ENCODE assay signal across 14 mouse cellular contexts in the genomic region with DNA sequence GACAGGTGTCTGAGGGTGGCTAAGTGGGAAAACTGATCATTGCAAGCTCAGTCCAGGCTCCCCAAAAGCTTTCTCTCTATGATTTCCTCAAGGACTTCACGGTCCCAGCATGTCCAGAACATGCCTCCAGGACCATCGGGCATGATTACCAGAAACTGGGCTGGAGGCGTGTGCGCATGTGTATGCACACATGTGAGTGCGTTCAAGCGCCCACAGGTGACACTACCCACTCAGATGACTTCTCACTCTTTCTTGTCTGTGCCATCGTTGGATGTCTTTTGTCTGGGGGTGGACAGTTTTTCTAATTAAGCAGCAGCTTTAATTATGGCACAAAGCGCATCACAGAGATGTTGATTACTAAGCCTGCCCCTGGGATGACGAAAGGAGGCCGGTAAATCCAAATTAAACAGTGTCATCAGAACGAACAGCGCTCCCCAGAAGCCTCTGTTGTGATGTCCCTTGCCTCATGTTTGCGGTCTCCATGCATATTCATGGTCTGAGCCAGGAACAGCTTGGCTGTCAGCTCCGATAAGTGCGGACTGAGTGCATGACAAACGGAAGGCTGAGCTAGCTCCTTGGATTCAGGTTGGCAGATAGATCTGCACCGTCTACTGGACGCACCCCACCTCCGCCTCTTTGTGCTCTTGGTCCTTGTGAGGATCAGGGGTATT. TPM values are rescaled to one million over a fixed set of nuclear protein-coding genes. Genes with fewer than 3 reads are reported as not detected.
DNase-seq lines count a peak whose midpoint lies in the region; ATAC-seq and TF ChIP-seq lines count a peak whose summit lies in the region.
"Had no signal": no experiment of that assay in that cellular context is flagged by ENCODE, and none has a peak within 500 bp of the region (broad histone marks: within the 10 kb centered on the region; RNA-seq: fewer than 3 reads in every experiment).

No protein-coding gene starts in this region.

- WGBS in forebrain, embryonic 13.5 days, result 66% methylated on average over 19 of the region's 19 CpGs
- WGBS in forebrain, embryonic 10.5 days, result 90% methylated on average over 19 of the region's 19 CpGs
- 45% methylated on average over 19 of the region's 19 CpGs for WGBS in hindbrain, postnatal 0 days
- WGBS in kidney, adult 2 months, result 86% methylated on average over 19 of the region's 19 CpGs

- no peak overlapping the region for H3K4me2 ChIP-seq in forebrain, embryonic 13.5 days
- H3K4me2 ChIP-seq in hindbrain, postnatal 0 days (ENCODE audit: low read depth, low read length), result no peak overlapping the region
- H3K4me2 ChIP-seq: embryonic facial prominence, embryonic 12.5 days; limb, embryonic 15.5 days; lung, embryonic 14.5 days had no signal

- no peak overlapping the region for H3K4me3 ChIP-seq in forebrain, embryonic 13.5 days
- H3K4me3 ChIP-seq in forebrain, embryonic 10.5 days, result no peak overlapping the region
- no peak overlapping the region for H3K4me3 ChIP-seq in hindbrain, postnatal 0 days (ENCODE audit: low read length)
- H3K4me3 ChIP-seq in kidney, adult 2 months (ENCODE audit: insufficient read depth, low read depth, low read length), result no peak overlapping the region
- H3K4me3 ChIP-seq: embryonic facial prominence, embryonic 12.5 days; limb, embryonic 15.5 days had no signal

- H3K36me3 ChIP-seq in forebrain, embryonic 13.5 days (ENCODE audit: poor library complexity, severe bottlenecking), result no peaks in the 10 kb centered on the region
- H3K36me3 ChIP-seq in forebrain, embryonic 10.5 days (replicated peaks), result no peaks in the 10 kb centered on the region
- no peaks in the 10 kb centered on the region for H3K36me3 ChIP-seq in hindbrain, postnatal 0 days (ENCODE audit: insufficient read depth, low read length)
- H3K36me3 ChIP-seq in kidney, adult 2 months (ENCODE audit: control insufficient read depth, insufficient read depth, low read length), result no peaks in the 10 kb centered on the region
- H3K36me3 ChIP-seq: embryonic facial prominence, embryonic 12.5 days; limb, embryonic 15.5 days had no signal

- no peak for TF ChIP-seq POLR2A in kidney, adult 2 months (IDR thresholded peaks at IDR 0.05; ENCODE audit: low read depth, low read length)

- no peak for TF ChIP-seq CTCF in hindbrain, postnatal 0 days (IDR thresholded peaks at IDR 0.05; ENCODE audit: low read depth)
- no peak for TF ChIP-seq CTCF in kidney, adult 2 months (conservative IDR thresholded peaks at IDR 0.05; ENCODE audit: insufficient read depth, insufficient read length, low read depth, low read length)

- no peak overlapping the region for H3K9ac ChIP-seq in forebrain, embryonic 13.5 days
- no peak overlapping the region for H3K9ac ChIP-seq in hindbrain, postnatal 0 days (replicated peaks; ENCODE audit: low read length)
- H3K9ac ChIP-seq: embryonic facial prominence, embryonic 12.5 days; limb, embryonic 15.5 days; lung, embryonic 14.5 days had no signal

- H3K4me1 ChIP-seq in forebrain, embryonic 13.5 days, result no peaks in the 10 kb centered on the region
- no peaks in the 10 kb centered on the region for H3K4me1 ChIP-seq in forebrain, embryonic 10.5 days
- 0 out of 2 replicates have a peak, but pooled peaks cover 10% of the 10 kb centered on the region for H3K4me1 ChIP-seq in hindbrain, postnatal 0 days (ENCODE audit: insufficient read depth, low read length)
- no peaks in the 10 kb centered on the region for H3K4me1 ChIP-seq in kidney, adult 2 months (ENCODE audit: control insufficient read depth, insufficient read depth, low read length)
- H3K4me1 ChIP-seq: embryonic facial prominence, embryonic 12.5 days; limb, embryonic 15.5 days had no signal

- H3K27ac ChIP-seq in forebrain, embryonic 13.5 days, result no peak overlapping the region
- no peak overlapping the region for H3K27ac ChIP-seq in forebrain, embryonic 10.5 days
- H3K27ac ChIP-seq in hindbrain, postnatal 0 days, result peak overlapping the region; percentile 26; the same call in 1 of the 2 replicates
- H3K27ac ChIP-seq in kidney, adult 2 months (ENCODE audit: insufficient read depth, low read depth, low read length), result no peak overlapping the region
- H3K27ac ChIP-seq: embryonic facial prominence, embryonic 12.5 days; limb, embryonic 15.5 days had no signal

- no peaks in the 10 kb centered on the region for H3K27me3 ChIP-seq in forebrain, embryonic 13.5 days
- no peaks in the 10 kb centered on the region; the same call in 1 of the 2 replicates for H3K27me3 ChIP-seq in forebrain, embryonic 10.5 days (ENCODE audit: poor library complexity, severe bottlenecking)
- no peaks in the 10 kb centered on the region for H3K27me3 ChIP-seq in hindbrain, postnatal 0 days (ENCODE audit: insufficient read depth, low read length)
- H3K27me3 ChIP-seq in kidney, adult 2 months (replicated peaks; ENCODE audit: control insufficient read depth, insufficient read depth, low read length), result no peaks in the 10 kb centered on the region
- H3K27me3 ChIP-seq: limb, embryonic 15.5 days had no signal

- no peak for DNase-seq in forebrain, embryonic 10.5 days (ENCODE audit: extremely low spot score, low spot score)
- DNase-seq in right cerebral cortex, adult 18-20 months, result peak; percentile 56
- DNase-seq in right cerebral cortex, postnatal 25 days, result no peak
- peak; percentile 58 for DNase-seq in hindbrain, postnatal 0 days (ENCODE audit: low spot score)
- no peak for DNase-seq in lung, postnatal 10 days
- no peak for DNase-seq in kidney, adult 2 months
- DNase-seq: heart, adult 18-20 months; kidney, adult 8-10 months; layer of hippocampus, postnatal 36 days; lung, embryonic 14.5 days had no signal

- H3K9me3 ChIP-seq in forebrain, embryonic 13.5 days (replicated peaks), result no peaks in the 10 kb centered on the region
- H3K9me3 ChIP-seq in forebrain, embryonic 10.5 days, result no peaks in the 10 kb centered on the region
- no peaks in the 10 kb centered on the region for H3K9me3 ChIP-seq in hindbrain, postnatal 0 days (ENCODE audit: low read length)
- H3K9me3 ChIP-seq: embryonic facial prominence, embryonic 12.5 days; limb, embryonic 15.5 days had no signal

- 0 out of 2 replicates have a peak, but pooled peaks have one; percentile 24 for ATAC-seq in forebrain, embryonic 13.5 days
- peak; percentile 66 for ATAC-seq in hindbrain, postnatal 0 days

RNA-seq across cellular contexts. Expression of a gene that starts 36.5 kb away (rescaled TPM):
- polyA plus RNA-seq in forebrain, embryonic 13.5 days (2015; fragmentation: Nextera tagmentation; extraction: Ambion mirVana), result 4.8 and 5.6 TPM in 2 replicates
- 0.44 and 0.67 TPM in 2 replicates for polyA plus RNA-seq in forebrain, embryonic 10.5 days (2016; fragmentation: Nextera tagmentation; extraction: Ambion mirVana)
- 26.7 and 27.8 TPM in 2 replicates for total RNA-seq in hindbrain, postnatal 0 days (2014; rRNA removed)
- polyA plus RNA-seq in hindbrain, postnatal 0 days (2015; fragmentation: Nextera tagmentation; extraction: Ambion mirVana), result 16.4 and 19.8 TPM in 2 replicates
- polyA plus RNA-seq in kidney, adult 2 months (2012; rRNA removed), result 0.50 and 0.61 TPM in 2 replicates
- total RNA-seq: heart, postnatal 25 days had no signal
- polyA plus RNA-seq: lung, embryonic 14.5 days had no signal

Comparison
In these comparisons a context has a peak if more than half of its experiments do, and no peak if none do; other contexts are left out.
1. DNase-seq: peak in right cerebral cortex, adult 18-20 months (single experiment) and hindbrain, postnatal 0 days (single experiment); none in forebrain, embryonic 10.5 days (single experiment), right cerebral cortex, postnatal 25 days (single experiment), lung, postnatal 10 days (single experiment) and kidney, adult 2 months (single experiment).